Mouse (Mus musculus): Measurements from ENCODE around the gene Rph3a. TPM values are rescaled to one million over a fixed set of nuclear protein-coding genes. Genes with fewer than 3 reads are reported as not detected.
"Not testable (repeated sequence)": the region's sequence is repeated elsewhere in the genome, so short reads cannot be mapped to it uniquely, and the experiment has no call there.

The Rph3a gene
- polyA plus RNA-seq, 1 experiment = 0.31 TPM

DNA sequence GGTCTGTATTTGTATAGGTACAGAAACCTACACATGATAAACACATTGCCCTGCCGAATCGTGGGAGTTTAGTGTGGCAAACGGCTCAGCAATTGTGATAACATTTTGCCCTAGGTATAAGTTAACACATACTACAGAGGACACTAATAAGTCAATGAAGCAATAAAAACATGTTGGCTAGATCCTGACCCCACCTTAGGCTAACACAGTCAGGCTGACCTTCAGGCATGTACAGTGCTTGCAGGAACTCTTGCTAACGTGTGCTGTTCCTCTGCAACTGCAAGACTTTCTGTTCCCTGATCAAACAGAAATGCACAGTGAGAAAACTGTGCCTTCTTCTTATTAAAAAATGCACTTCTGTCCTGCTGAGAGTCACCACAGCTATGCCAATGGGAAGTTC lies 85.9 kb downstream of the Rph3a start:
- WGBS = 16% methylated on average over 4 of the region's 4 CpGs
- DNase-seq (ENCODE audit: low read depth, low spot score) = peak; percentile 68

DNA sequence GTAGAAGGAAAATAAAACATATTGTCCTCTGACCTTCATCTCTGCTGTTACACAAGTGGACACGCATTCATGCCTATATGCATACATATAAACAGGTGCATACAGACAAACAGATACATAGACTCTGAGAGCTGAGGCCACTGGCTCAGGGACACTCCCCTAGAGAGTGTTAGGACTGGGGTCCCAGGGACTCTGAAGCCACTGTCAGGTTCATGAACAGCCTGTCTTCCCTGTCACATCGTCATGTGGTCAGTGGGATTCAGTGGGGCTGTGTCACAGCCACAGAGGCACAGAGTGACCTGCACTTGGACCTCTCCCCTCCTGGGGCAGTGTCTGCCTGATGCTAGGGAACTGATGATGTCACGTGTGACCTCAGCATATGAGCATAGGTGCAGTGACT lies 89.6 kb downstream of the Rph3a start:
- no peak for DNase-seq (ENCODE audit: low read depth, low spot score)
- 81% methylated on average over 3 of the region's 3 CpGs for WGBS

DNA sequence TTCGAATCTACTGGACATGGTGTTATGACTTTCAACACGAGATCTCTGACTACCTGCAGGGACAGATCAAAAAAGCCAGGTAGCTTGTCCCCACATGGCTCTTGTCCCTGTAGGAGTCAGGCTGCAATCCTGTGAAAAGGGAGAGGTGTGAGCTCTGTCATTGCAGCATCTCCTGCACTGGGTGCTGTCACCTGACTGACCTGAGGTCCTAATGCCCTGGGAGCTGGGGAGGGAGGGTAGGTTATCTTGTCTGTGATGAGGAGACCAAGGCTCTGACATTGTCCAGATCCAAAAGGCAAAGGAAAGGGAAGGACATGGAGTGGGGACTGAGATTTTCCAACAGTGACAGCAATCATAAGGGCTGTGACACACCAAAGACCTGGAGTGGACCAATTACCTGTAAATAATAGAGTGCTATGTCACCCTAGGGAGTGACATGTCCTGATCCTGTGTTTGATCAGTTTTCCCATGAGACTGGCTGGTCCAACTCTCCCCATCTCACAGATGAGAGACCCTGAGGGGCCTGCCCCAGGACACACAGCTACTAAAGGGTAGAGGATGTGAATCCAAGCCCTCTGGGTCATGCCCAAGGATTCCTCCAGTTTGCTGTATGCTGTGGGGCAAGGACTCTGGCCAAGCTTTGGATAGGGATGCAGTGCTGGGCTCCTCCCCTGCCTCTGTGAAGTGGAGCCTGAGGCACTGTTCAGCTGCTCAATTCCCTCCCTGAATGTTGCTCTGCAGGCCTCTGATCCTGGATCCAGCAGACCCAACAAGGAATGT lies 90.5 kb downstream of the Rph3a start:
- not testable (repeated sequence) for DNase-seq (ENCODE audit: low read depth, low spot score)
- WGBS = 77% methylated on average over 2 of the region's 2 CpGs

DNA sequence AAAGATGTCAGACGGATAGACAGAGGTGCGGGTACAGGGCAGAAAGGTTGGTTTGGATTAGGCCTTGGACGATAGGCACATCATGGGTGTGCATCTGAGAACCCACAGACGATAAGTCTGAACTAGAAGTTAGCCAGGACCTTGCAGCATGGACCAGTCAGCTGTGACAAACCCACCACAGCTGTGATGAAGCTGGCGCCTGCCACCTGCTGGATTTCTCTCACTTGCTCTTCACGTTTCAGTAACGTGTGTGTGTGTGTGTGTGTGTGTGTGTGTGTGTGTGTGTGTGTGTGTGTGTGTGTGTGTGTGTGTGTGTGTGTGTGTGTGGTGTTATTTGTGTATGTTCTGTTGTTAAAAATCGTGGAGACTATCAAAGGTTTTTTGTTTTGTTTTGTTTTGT lies 95.7 kb downstream of the Rph3a start, which contains the start of gene Oas1d:
Oas1d (plus strand) TSS at position 333 of the 400 bp plus-strand sequence.
- not testable (repeated sequence) for DNase-seq (ENCODE audit: low read depth, low spot score)
- 46% methylated on average over 8 of the region's 8 CpGs for WGBS

DNA sequence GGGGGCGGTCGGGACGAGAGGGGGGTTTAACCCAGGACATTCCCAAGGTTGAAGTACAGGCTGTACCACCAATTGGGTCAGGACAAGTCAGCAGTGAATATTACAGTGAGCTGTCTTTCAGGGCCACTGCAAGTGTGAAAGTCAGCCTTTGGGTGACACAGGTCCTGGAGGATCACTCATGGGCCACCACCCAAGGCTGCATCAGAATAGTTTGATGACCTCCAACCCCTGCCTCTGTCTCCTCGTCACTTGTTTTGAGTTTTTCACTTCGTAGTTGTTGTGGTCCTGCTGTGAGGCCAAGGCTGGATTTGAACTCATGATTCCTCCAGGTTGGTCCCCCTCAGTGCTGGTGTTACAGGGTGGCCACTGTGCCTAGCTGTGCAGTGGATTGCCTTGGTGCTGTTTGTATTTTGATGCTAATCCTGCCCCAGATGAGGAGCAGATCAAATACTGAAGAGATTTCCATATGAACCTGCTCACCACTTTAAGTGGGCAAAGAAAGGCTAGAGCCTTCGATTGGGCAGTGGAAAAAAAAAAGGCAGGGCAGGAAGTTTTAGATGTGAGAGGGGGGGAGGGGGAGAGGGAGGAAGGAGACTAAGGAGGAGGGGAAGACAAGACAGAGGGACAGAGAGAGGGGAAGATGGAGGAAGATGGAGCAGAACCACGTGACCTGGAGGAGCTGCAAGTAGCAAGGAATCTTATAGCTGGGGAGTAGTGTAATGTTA lies 101.5 kb downstream of the Rph3a start:
- WGBS = 71% methylated on average over 7 of the region's 7 CpGs
- DNase-seq (ENCODE audit: low read depth, low spot score) = no peak

DNA sequence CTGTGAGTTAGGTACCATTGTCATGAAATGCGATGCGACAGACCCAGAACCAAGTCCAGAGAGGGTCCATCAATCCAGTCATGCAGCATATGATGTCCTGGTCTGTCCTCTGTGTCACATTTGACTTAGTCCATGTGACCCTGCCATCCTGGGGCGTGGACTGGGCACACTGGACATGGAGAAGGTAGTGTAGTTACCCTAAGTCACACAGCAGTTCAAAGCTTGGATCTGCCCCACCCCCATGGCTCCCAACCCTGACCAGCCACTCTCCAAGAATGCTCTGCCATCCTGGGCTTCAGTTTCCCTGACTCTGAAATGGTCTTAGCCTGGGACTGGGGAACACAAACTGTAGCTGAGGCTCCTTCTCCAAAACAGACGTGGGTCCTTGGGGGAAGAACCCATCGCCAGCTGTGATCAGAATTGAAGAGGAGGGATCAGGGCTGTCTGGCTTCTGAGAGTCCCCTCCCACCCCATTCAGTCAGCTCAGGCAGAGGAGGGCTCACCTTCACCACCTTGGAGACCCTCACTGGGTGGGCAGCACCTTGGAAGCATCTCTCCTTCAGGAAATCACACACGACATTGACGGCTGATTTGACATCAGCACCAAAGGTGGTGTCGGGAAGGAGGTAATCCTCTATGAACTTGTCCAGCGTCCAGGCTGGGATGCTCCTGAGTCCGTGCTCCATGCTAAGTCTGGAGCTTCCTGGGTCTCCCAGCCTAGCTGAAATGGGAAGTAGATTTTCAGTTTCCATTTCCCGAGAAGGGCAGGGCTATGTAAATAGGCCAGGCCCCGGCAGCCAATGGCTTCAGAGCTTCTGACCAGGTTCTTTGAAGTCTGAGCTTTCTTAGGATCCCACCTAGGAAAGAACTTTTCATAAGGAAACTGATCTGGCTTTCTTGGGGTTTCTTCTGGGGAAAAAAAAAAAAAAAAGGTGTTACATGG lies 102.8 kb downstream of the Rph3a start, which contains the start of gene Oas1a:
Oas1a (minus strand) TSS at position 731 of the 943 bp plus-strand sequence.
- DNase-seq (ENCODE audit: low read depth, low spot score) = not testable (repeated sequence)
- WGBS = 31% methylated on average over 9 of the region's 12 CpGs

DNA sequence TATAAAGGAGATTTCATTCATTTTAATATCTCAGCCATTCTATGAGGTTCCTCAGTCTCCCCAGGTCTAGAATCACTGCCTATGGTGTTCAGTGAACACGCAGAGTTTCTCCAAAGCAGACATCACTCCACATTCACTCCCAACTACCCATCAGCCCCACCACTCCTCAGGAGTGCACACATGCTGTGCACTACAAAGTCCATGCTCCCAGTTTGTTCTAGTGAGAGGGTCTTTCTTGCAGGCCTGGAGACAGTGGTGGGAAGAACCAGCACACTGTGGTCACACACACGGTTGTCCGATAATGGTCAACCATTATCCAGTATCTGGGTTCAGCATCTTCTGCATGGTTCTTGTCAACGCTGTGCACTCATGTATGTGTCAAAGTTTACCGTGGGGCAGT lies 107.8 kb downstream of the Rph3a start:
- WGBS = 91% methylated on average over 5 of the region's 5 CpGs

DNA sequence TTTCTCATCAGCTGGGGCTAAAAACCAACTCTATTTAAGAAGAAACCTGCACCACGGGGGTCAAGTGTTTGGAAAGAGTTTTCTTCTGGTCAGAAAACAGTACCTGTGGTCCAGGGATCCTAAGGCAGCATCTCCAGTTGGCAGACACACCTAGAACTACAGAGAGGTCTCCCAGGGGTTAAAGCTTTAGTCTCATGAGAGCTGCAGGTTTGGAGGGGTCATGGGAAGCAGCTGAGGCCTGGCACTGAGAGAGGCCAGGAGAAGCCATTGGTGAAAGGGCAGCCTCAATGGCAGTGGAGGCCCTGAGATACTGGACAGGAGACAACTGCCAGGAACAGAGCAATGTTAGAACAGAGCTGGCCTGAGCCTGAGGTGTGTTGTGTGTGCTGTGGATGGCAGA lies 109.2 kb downstream of the Rph3a start:
- WGBS = 68% methylated on average over 1 of the region's 1 CpGs
- no peak for DNase-seq (ENCODE audit: low read depth, low spot score)

More for the DNA sequence above, 107.8 kb downstream of the Rph3a start:
- no peak for DNase-seq (ENCODE audit: low read depth, low spot score)

DNA sequence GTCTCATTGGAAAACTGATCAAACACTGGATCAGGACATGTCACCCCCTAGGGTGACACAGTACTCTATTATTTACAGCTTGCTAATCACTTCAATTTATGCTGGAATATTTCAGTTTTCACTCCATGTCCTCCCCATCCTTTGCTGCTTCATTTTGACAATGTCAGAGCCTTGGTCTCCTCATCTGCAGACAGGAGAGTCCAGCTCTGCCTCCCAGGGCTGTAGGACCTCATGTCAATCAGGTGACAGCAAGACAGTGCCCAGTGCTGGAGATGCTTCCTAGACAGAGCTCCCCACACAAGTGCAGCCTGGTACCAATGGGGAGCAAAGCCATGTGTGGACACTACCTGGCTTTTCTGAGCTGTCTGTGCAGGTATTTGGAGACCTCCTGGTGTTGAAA lies 111.2 kb downstream of the Rph3a start:
- no peak for DNase-seq (ENCODE audit: low read depth, low spot score)

DNA sequence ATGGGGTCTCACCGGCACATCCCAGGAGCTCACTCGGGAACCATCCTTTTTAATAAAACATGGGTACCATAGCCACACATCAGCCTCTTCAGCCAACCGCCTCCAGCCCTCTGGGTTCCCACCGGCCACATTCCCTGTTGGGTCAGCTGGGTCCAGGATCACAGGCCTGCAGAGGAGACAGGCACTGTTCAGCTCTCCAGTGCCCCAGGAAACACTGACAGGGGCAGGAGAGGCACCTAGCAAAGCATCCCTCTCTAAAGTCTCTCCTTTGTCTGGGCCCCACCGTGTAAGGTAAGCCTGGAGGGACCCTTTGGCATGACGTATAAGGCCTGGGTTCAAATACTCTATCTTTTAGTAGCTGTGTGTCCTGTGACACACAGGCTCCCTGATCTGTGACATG lies 111.6 kb downstream of the Rph3a start:
- 94% methylated on average over 6 of the region's 6 CpGs for WGBS
- DNase-seq (ENCODE audit: low read depth, low spot score) = no peak

DNA sequence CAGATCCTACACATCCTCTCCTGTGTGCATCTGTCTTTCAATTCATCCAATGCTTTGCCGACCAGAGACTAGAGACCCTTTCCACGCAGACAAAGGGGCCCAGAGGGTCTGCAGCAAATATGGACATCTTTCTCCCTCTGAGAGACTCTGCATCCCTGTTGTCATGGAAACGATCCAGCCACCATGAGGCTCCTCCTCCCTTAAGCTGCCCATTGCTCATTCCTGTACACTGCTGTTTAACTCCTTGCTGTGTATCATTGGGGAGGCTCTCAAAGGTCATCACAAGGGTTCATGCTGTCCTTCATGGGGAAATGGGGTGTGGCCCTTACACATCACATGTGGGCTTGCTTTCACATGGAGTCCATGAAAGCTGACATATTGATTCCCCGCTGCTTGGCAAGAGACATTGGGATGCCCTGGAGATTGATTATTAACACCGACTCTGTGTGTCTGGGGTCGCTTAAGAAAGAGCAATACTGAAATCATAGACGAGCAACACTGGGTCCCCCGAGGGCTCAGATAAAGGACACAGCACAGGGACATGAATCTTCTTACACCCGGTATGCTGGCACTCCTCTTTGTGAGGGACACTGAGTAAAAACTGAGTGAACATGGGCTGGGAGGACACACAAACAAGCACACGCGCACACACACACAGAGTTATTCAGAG lies 114.5 kb downstream of the Rph3a start:
- 85% methylated on average over 11 of the region's 11 CpGs for WGBS
- no peak for DNase-seq (ENCODE audit: low read depth, low spot score)

DNA sequence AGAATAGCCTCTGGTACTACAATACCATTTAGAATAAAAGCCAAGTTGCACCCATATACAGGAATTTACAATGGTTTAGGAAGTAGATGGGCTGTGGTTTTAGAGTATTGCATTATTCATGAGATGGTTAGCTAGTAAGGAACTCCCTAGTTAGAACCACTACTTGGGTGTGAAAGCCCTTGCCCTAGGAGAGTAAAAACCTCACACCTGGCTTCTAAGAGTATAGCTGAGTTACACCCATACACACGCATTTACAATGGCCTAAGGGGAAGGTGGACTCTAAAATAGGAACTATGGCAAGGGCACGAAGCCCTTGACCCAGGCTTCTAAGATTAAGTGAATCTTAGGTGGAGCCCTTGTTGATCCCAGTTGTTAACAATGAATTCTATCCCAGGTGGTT lies 115.2 kb downstream of the Rph3a start:
- DNase-seq (ENCODE audit: low read depth, low spot score) = not testable (repeated sequence)
- WGBS = 33% methylated on average over 2 of the region's 2 CpGs

DNA sequence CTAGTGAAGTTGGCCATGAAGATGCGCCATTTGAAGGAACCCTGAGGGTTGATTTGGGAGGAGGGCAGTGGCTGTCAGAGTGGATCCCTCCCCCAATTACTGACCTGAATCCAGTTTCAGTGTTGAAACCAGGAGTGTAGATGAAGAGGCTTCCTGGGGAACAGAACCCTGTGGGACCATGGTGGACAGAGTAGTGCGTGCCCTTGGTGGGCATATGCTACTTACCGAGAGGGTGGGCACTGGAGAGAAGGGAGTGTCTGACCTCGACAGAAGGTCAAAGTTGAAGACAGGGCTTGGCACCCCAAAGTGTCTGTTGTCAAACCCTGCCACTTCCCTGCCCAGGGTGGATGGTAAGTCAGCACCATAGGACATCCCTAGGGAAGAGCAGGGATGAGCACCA lies 116.0 kb downstream of the Rph3a start:
- DNase-seq (ENCODE audit: low read depth, low spot score) = not testable (repeated sequence)
- WGBS = 88% methylated on average over 4 of the region's 4 CpGs

DNA sequence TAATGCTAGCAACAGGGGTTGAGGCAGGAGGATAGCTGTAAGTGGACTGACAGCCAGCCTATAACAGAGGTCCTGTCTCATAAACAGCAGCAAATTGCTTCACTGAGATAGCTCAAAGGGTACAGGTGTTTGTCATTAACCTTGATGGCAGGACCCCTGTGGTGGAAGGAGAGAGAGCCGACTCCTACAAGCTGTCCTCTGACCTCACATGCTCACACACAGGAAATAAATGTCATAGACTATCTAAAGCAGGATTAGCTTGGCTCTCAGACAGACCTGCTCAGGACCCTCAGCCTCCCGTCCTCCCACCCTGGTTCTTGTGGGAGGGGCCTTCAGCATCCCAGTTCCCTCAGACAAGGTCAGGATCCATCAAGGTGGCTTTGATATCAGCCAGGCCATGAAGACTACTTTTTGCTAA lies 117.6 kb downstream of the Rph3a start:
- no peak for DNase-seq (ENCODE audit: low read depth, low spot score)
- 58% methylated on average over 2 of the region's 2 CpGs for WGBS

DNA sequence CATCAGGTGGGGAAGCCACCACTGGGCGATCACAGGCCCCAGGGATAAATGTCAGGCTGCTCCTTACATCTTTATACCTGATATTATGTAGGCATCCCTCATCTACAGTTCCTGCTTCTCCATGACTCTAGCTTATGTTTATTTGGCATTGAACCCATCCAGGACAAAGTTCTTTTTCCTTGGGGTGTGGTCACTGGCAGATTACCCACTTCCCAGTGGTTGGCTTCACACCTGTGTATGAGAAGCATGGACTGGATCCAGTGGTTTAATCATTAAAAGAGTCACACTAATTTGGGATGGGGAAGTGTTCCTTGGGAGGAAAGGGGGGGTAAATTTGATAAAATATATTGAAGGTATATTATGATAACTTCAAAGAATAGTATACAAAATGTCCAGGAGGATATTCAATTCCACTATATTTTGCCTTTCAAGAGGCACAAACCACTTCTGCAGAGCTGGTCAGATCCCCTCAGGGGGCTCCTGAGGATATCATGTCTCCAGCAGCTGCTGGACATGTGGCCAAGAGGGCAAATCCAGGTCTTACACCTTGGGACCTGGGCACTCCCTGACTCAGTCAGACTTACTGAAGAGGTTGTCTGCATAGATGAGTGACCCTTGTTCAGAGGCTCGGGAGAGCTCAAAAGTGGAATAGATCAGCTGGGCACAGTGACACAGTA lies 118.2 kb downstream of the Rph3a start:
- WGBS = 31% methylated on average over 2 of the region's 2 CpGs
- DNase-seq (ENCODE audit: low read depth, low spot score) = peak; percentile 92

DNA sequence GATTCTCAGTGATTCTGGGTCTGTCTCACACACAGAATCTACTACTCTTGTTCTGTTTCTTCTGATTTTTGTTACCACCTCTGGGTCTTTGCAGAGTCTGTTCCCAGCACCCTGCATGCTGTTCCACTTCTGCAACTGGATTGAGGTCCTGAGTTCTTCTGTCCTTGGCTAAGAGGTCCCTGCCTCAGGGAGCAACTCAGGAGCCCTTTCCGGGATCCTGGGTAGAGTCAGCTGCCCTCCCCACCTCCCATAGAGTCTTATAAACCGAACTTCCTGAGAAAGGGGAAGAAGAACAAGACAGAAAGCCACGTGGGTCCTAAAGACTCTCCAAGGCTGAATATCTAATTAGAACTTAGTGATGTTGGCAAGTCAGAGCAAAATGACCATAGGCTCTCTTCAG lies 118.9 kb downstream of the Rph3a start:
- WGBS = 19% methylated on average over 3 of the region's 3 CpGs
- no peak for DNase-seq (ENCODE audit: low read depth, low spot score)
